Mouse (Mus musculus) limb, embryonic 13.5 days (tissue): ENCODE data around the gene Atf1. TPM values are rescaled to one million over a fixed set of nuclear protein-coding genes. Genes with fewer than 3 reads are reported as not detected.

Source experiments
- ATAC-seq: fragments of 200-750 bp; cut with Nextera tagmentation; 2 replicates; pipeline ENCODE4 v1.8.0; 2017; ENCODE audit warnings: low read depth, moderate number of reproducible peaks, moderate TSS enrichment; ENCODE audit not compliant: low FRiP score
- H3K27ac ChIP-seq: fragments of 300-500 bp; sonication (generic); 2 replicates; pipeline ENCODE4 v1.5.1; 2015; ENCODE audit warnings: inconsistent platforms, mild to moderate bottlenecking, moderate library complexity
- H3K27me3 ChIP-seq: fragments of 300-500 bp; sonication (generic); 2 replicates; pipeline ENCODE4 v1.6.1; 2015; ENCODE audit warnings: mild to moderate bottlenecking, inconsistent platforms
- H3K36me3 ChIP-seq: fragments of 300-500 bp; sonication (generic); 2 replicates; pipeline ENCODE4 v1.6.1; 2015; ENCODE audit warnings: inconsistent platforms, mild to moderate bottlenecking, moderate library complexity
- H3K4me1 ChIP-seq: fragments of 300-500 bp; sonication (generic); 2 replicates; pipeline ENCODE4 v1.6.1; 2015; ENCODE audit warnings: inconsistent platforms
- H3K4me2 ChIP-seq: fragments of 300-500 bp; sonication (generic); replicated peaks from 2 replicates; pipeline ENCODE4 v1.6.1; 2015; ENCODE audit warnings: inconsistent platforms, mild to moderate bottlenecking, moderate library complexity
- H3K4me3 ChIP-seq: fragments of 300-500 bp; sonication (generic); 2 replicates; pipeline ENCODE4 v1.5.1; 2015; ENCODE audit warnings: moderate library complexity, mild to moderate bottlenecking, inconsistent platforms
- H3K9ac ChIP-seq: fragments of 300-500 bp; sonication (generic); 2 replicates; pipeline ENCODE4 v1.6.1; 2015; ENCODE audit warnings: mild to moderate bottlenecking, inconsistent platforms
- H3K9me3 ChIP-seq: fragments of 300-500 bp; sonication (generic); 2 replicates; pipeline ENCODE4 v1.6.1; 2016; ENCODE audit warnings: inconsistent platforms
- WGBS: fragments of 180-500 bp; shearing (Covaris S2); methylation state at CpG from one replicate; pipeline ENCODE4 v1.1.7; 2015; 5-methylcytosine and 5-hydroxymethylcytosine counted together
- polyA plus RNA-seq: library from polyadenylated mRNA; unstranded; fragments of >200 nt; fragmentation: Nextera tagmentation; extraction: Ambion mirVana; gene quantifications from 2 replicates; pipeline ENCODE4 v1.2.1, GENCODE M21; 2015

The Atf1 gene
- 46.4 and 46.5 TPM in 2 replicates for polyA plus RNA-seq

GRCm38 (mm10) chr15:100227663-100228534 lies at the start of gene Atf1:
Gene Atf1, plus strand, starts transcription at chr15:100227819.
- under 1% methylated on average over 51 of the region's 133 CpGs for WGBS
- peak; percentile 81 for ATAC-seq

GRCm38 (mm10) chr15:100178487-100178886 lies 49.1 kb upstream of the Atf1 start:
- no peak overlapping the region for H3K27ac ChIP-seq
- peaks cover 81% of the 10 kb centered on the region for H3K36me3 ChIP-seq
- no peaks in the 10 kb centered on the region for H3K9me3 ChIP-seq
- 67% methylated on average over 7 of the region's 7 CpGs for WGBS
- H3K4me3 ChIP-seq, result no peak overlapping the region
- H3K4me2 ChIP-seq, result no peak overlapping the region
- H3K27me3 ChIP-seq, result no peaks in the 10 kb centered on the region
- ATAC-seq, result no peak
- no peak overlapping the region for H3K9ac ChIP-seq
- H3K4me1 ChIP-seq, result no peaks in the 10 kb centered on the region

More at GRCm38 (mm10) chr15:100227663-100228534, at the start of gene Atf1:
- H3K27ac ChIP-seq, result peak within 1 kb of the TSS; percentile 100
- no peaks in the 10 kb centered on the region for H3K27me3 ChIP-seq
- H3K4me3 ChIP-seq, result peak within 1 kb of the TSS; percentile 80
- peaks cover 18% of the 10 kb centered on the region for H3K36me3 ChIP-seq
- peaks cover 20% of the 10 kb centered on the region for H3K4me1 ChIP-seq
- peak within 1 kb of the TSS; percentile 98 for H3K9ac ChIP-seq
- H3K9me3 ChIP-seq, result peaks cover 9% of the 10 kb centered on the region
- H3K4me2 ChIP-seq, result peak within 1 kb of the TSS; percentile 74

DNA sequence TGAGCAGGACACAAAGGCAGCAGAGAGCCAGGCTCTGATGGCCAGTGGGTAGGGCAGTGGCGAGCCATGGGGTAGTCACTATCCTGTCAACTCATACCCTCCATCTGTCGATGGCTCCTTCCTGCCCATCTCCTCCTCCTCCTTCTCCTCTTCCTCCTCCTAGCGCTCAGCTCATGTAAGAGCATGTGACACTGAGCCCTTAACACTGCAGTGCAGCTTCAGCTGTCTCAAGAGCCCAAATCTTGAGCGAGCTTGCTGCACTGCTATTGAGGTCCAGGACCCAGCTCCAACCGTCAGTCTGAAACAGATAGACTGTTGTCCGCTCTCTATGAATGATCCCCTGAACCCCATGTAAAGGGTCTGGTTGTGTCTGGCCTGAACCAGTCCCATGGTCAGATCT lies 47.9 kb upstream of the Atf1 start:
- no peaks in the 10 kb centered on the region for H3K4me1 ChIP-seq
- no peak overlapping the region for H3K27ac ChIP-seq
- H3K4me2 ChIP-seq, result no peak overlapping the region
- 86% methylated on average over 6 of the region's 6 CpGs for whole genome bisulfite sequencing
- H3K36me3 ChIP-seq, result peaks cover 81% of the 10 kb centered on the region
- ATAC-seq, result no peak
- H3K27me3 ChIP-seq, result no peaks in the 10 kb centered on the region
- H3K4me3 ChIP-seq, result no peak overlapping the region
- H3K9ac ChIP-seq, result no peak overlapping the region
- H3K9me3 ChIP-seq, result no peaks in the 10 kb centered on the region

DNA sequence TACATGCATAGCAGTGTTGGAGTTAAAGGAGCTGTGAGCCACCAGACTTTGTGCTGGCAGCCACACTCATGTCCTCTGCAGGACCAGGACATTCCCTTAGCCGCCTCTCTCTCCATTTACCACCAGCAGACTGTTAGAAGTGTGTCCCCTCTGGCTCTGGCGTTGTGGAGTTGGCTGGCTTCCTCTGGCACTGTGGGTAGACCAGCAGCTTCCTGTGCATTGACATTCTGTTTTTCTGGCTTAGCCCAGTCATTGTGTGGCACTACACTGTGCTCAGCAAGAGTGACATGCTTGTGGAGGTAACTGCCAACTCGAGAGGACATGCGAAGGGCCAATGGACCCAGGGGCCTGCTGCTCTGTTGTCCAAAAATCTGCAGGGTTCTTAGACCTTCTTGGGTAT lies 47.4 kb upstream of the Atf1 start:
- Histone ChIP-seq H3K4me3 (no peak overlapping the region), H3K9ac (no peak overlapping the region), H3K36me3 (peaks cover 80% of the 10 kb centered on the region), H3K4me1 (no peaks in the 10 kb centered on the region), H3K27ac (no peak overlapping the region), H3K27me3 (no peaks in the 10 kb centered on the region), H3K9me3 (no peaks in the 10 kb centered on the region), H3K4me2 (no peak overlapping the region)
- 82% methylated on average over 4 of the region's 4 CpGs for WGBS
- ATAC-seq, result no peak

DNA sequence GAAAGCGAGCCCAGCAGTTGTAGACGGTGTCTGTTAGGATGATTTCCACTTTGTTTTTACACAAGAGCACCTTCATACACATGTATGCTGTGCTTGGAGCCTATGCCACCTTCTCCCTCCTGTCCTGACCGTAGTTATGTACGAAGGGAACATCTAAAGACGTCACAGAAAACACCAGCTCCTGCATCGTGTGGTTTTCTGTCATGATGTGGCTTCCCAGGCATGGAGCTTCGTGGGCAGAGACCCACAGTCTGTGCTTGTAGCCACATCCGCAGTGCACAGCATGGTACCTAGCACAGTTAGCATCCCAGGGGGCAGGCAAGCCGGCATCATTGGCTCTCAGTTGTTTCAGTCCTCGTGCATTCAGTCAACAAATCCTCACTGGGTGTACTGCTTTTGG lies 45.8 kb upstream of the Atf1 start:
- H3K4me2 ChIP-seq, result no peak overlapping the region
- H3K36me3 ChIP-seq, result peaks cover 88% of the 10 kb centered on the region
- no peak for ATAC-seq
- H3K4me3 ChIP-seq, result no peak overlapping the region
- no peaks in the 10 kb centered on the region for H3K9me3 ChIP-seq
- 90% methylated on average over 10 of the region's 10 CpGs for WGBS
- H3K27ac ChIP-seq, result no peak overlapping the region
- H3K4me1 ChIP-seq, result no peaks in the 10 kb centered on the region
- H3K9ac ChIP-seq, result no peak overlapping the region
- H3K27me3 ChIP-seq, result no peaks in the 10 kb centered on the region

- no peak for ATAC-seq
- Histone ChIP-seq H3K4me1 (no peaks in the 10 kb centered on the region), H3K4me3 (no peak overlapping the region), H3K36me3 (peaks cover 89% of the 10 kb centered on the region), H3K9ac (no peak overlapping the region), H3K27me3 (no peaks in the 10 kb centered on the region), H3K4me2 (no peak overlapping the region), H3K9me3 (no peaks in the 10 kb centered on the region), H3K27ac (no peak overlapping the region)
- 88% methylated on average over 28 of the region's 28 CpGs for WGBS
Measured at GRCm38 (mm10) chr15:100182526-100183280, 44.9 kb upstream of the Atf1 start.

DNA sequence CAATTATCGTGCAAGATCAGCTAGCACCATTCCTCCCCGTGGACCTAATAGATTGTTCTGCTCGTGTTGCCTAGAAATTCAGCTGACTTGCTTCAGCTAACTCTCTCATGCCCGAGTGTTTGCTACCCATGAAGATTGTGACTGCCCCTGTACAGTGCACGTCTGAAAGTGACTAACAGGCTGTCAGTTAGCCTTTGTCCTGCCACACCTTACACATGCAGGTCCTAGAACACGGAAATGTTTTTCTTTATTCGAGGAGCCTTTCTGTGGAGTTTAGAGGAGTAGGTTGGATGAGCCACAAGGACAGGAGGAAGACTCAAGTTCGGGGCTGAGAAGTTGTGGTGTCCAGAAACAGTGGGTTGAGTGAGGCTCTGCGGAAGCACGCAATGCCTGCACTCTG lies 44.1 kb upstream of the Atf1 start:
- 86% methylated on average over 10 of the region's 10 CpGs for WGBS
- Histone ChIP-seq H3K9ac (no peak overlapping the region), H3K27ac (no peak overlapping the region), H3K4me1 (no peaks in the 10 kb centered on the region), H3K4me3 (no peak overlapping the region), H3K36me3 (peaks cover 88% of the 10 kb centered on the region), H3K27me3 (no peaks in the 10 kb centered on the region), H3K4me2 (no peak overlapping the region), H3K9me3 (no peaks in the 10 kb centered on the region)
- no peak for ATAC-seq

DNA sequence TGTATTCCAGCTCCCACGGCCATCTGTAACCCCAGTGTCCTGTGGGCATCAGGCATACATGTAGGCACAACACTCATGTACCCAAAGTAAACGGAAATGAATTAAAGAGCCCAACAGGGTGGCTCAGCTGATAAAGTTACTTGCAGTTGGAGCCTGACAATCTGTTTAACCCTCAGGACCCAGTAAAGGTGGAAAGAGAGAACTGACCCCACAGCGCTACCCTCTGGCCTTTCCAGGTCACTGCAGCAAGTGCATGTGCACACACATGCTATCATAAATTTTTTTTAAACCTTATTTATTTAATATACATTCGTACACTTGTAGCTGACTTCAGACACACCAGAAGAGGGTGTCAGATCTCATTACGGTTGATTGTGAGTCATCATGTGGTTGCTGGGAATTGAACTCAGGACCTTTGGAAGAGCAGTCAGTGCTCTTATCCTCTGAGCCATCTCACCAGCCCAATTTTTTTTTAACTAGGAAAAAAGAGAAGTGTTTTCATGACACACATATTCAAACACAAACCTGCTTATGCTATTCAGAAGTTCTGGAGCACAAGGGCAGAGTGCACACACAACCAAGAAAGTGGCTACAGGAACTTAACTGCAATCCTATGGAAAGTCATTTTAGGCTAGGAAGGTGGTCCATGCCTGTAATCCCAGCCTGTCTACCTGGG lies 42.7 kb upstream of the Atf1 start:
- 83% methylated on average over 5 of the region's 5 CpGs for WGBS
- Histone ChIP-seq H3K4me2 (no peak overlapping the region), H3K4me3 (no peak overlapping the region), H3K4me1 (no peaks in the 10 kb centered on the region), H3K27me3 (no peaks in the 10 kb centered on the region), H3K27ac (no peak overlapping the region), H3K9me3 (no peaks in the 10 kb centered on the region), H3K36me3 (peaks cover 91% of the 10 kb centered on the region), H3K9ac (no peak overlapping the region)
- ATAC-seq, result no peak

DNA sequence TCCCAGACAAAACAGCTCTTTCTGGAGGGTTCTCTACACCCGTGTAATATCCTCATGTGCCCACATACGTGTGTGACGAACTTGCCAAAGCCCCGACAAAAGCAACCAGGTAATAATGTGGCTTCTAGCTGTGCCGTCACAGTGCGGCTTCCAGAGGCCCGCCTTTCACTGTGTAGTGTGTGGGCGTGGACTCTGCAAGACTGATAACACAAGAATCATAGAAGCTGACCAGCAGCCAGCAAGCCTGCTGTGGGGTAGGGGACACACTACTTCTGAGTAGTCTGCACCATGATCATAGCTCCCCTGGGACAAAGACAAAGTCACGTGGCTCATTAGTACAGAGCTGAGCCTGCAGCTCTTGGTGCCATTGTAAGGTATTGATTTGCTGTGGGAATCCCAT lies 41.4 kb upstream of the Atf1 start:
- Histone ChIP-seq H3K9me3 (no peaks in the 10 kb centered on the region), H3K4me3 (no peak overlapping the region), H3K27ac (no peak overlapping the region), H3K4me2 (no peak overlapping the region), H3K9ac (no peak overlapping the region), H3K4me1 (no peaks in the 10 kb centered on the region), H3K36me3 (peaks cover 92% of the 10 kb centered on the region), H3K27me3 (no peaks in the 10 kb centered on the region)
- WGBS, result 91% methylated on average over 9 of the region's 9 CpGs
- no peak for ATAC-seq

DNA sequence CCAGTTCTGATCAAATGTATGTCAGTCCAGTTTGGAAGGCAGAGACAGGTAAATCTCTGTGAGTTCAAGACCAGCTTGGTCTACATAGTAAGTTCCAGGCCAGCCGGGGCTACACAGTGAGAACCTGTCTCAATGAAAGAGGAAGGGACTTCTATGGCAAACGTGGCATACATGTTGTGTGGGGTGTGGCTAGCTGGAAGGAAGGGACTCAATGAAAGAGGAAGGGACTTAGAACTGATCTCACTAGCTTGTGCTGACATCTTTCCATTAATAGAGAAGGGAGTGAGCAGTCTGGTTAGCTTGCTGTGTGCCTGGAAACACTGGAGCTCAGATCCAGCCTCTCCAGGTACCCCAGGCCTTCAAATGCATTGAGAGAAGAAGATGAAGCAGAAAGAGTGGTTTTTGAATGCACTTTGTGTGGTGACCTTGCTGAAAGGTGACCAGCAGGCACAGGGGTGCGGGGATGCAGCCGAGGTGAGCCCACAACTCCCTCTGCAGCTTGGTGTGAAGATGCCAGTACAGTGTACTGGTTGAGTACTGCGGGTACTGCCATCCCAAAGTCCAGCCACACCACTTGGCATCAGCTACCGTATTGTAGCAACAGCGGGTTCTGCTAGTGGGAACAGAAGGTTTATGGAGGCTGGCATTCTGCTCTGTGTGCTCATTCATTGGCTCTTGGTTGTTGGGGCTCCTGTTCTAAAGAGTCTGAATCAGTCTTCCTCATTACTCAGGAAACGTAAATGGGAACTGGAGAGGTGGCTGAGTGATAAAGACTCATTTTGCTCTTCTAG lies 40.5 kb upstream of the Atf1 start:
- H3K36me3 ChIP-seq, result peaks cover 92% of the 10 kb centered on the region
- no peaks in the 10 kb centered on the region for H3K27me3 ChIP-seq
- H3K9ac ChIP-seq, result no peak overlapping the region
- H3K4me1 ChIP-seq, result no peaks in the 10 kb centered on the region
- WGBS, result 94% methylated on average over 8 of the region's 8 CpGs
- no peak overlapping the region for H3K27ac ChIP-seq
- no peak overlapping the region for H3K4me3 ChIP-seq
- H3K9me3 ChIP-seq, result no peaks in the 10 kb centered on the region
- ATAC-seq, result no peak
- no peak overlapping the region for H3K4me2 ChIP-seq

- no peak overlapping the region for H3K4me3 ChIP-seq
- no peak overlapping the region for H3K27ac ChIP-seq
- no peaks in the 10 kb centered on the region for H3K27me3 ChIP-seq
- 91% methylated on average over 5 of the region's 5 CpGs for WGBS
- H3K4me1 ChIP-seq, result no peaks in the 10 kb centered on the region
- no peak overlapping the region for H3K9ac ChIP-seq
- no peak for ATAC-seq
- H3K4me2 ChIP-seq, result no peak overlapping the region
- peaks cover 93% of the 10 kb centered on the region for H3K36me3 ChIP-seq
- no peaks in the 10 kb centered on the region for H3K9me3 ChIP-seq
Measured at GRCm38 (mm10) chr15:100188542-100188941, 39.1 kb upstream of the Atf1 start.
